In the genomic region with DNA sequence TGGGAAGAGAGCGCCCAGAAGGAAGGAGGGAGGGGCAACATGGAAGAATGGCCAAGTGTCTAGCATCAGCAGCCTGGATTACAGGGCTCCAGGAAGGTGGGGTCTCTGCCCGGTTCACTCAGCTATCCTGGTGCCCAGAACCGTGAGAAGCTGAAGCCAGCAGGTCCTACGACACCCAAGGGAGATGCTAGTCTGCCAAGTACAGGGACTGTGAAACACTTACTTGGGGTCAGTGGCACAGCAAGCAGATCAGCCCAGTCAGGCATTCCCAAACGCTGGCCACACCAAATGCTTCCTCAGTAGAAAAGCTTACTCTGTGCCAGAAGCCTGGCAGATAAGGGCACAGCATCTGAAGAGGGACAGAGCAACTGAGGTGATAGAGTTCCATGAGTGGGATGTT, we compare ENCODE assay signal across 13 mouse cellular contexts.
A peak's percentile ranks its signal among the peaks of the same experiment; 100 is the strongest.
DNase-seq lines count a peak whose midpoint lies in the region.
"Had no signal": no experiment of that assay in that cellular context is flagged by ENCODE, and none has a peak within 500 bp of the region (broad histone marks: within the 10 kb centered on the region; RNA-seq: fewer than 3 reads in every experiment).

No protein-coding gene starts in this region.

- peak; percentile 49 to 58 for DNase-seq in cerebellum, postnatal 14 days
- no peak for DNase-seq in cerebellum, adult 11 months
- peak; percentile 15 to 25 for DNase-seq in heart, postnatal 10 days
- no peak for DNase-seq in heart, adult 18-20 months
- peak; percentile 23 for DNase-seq in thymus, postnatal 14 days
- DNase-seq in thymus, postnatal 0 days (ENCODE audit: low spot score): no peak
- DNase-seq in layer of hippocampus, postnatal 10 days (ENCODE audit: low spot score in 2 of 2): no peak
- DNase-seq: adrenal gland, adult 2 months; cerebellum, adult 11-12 months; heart, adult 2 months; lung, adult 18-20 months; right cerebral cortex, postnatal 14 days; spleen, adult 18-20 months had no signal

- intact Hi-C loops in heart, postnatal 10 days (cut with DNase I): no loop called here

Comparison
In these comparisons a context has a peak if more than half of its experiments do, and no peak if none do; other contexts are left out.
1. DNase-seq: peak in cerebellum, postnatal 14 days (2 of 2), heart, postnatal 10 days (2 of 2) and thymus, postnatal 14 days (single experiment); none in cerebellum, adult 11 months (single experiment), heart, adult 18-20 months (0 of 2), thymus, postnatal 0 days (single experiment) and layer of hippocampus, postnatal 10 days (0 of 2).